ENCODE assay signal across 8 mouse cellular contexts in genomic region chr19:15947237-15947636, GRCm38 (mm10). TPM values are rescaled to one million over a fixed set of nuclear protein-coding genes. Genes with fewer than 3 reads are reported as not detected.
DNase-seq lines count a peak whose midpoint lies in the region; ATAC-seq and TF ChIP-seq lines count a peak whose summit lies in the region.

Gene Psat1, minus strand, starts transcription at chr19:15947337.

- no peak for TF ChIP-seq EP300 in CH12.LX (IDR thresholded peaks at IDR 0.05; ENCODE audit: low read length)

- no peak for TF ChIP-seq RAD21 in CH12.LX (IDR thresholded peaks at IDR 0.05; ENCODE audit: low read depth, low read length)

- no peak for DNase-seq in heart, embryonic 10.5 days (ENCODE audit: low spot score)
- no peak for DNase-seq in heart, postnatal 25 days (ENCODE audit: low spot score)
- no peak for DNase-seq in CH12.LX (ENCODE audit: extremely low read depth)
- DNase-seq in layer of hippocampus, postnatal 10 days (ENCODE audit: low spot score in 2 of 2), result no peak
- DNase-seq in midbrain, embryonic 14.5 days, result no peak
- DNase-seq in spleen, postnatal 10 days (ENCODE audit: low spot score in 2 of 2), result no peak
- no peak for DNase-seq in kidney, adult 8-10 months

- no peak for TF ChIP-seq POLR2A in CH12.LX (IDR thresholded peaks at IDR 0.05; ENCODE audit: low read depth, low read length)
- no peak for TF ChIP-seq POLR2A in embryonic fibroblast, embryonic 13.5 days (IDR thresholded peaks at IDR 0.05; ENCODE audit: low read depth, low read length)

- no peak within 1 kb of the TSS for H3K27ac ChIP-seq in heart, embryonic 10.5 days
- H3K27ac ChIP-seq in CH12.LX (ENCODE audit: insufficient read depth, low read depth), result no peak within 1 kb of the TSS
- H3K27ac ChIP-seq in embryonic fibroblast, embryonic 13.5 days (ENCODE audit: insufficient read depth, low read length), result no peak within 1 kb of the TSS
- H3K27ac ChIP-seq in midbrain, embryonic 14.5 days (replicated peaks; ENCODE audit: low read depth, low read length), result no peak within 1 kb of the TSS

- no peak within 1 kb of the TSS for H3K4me3 ChIP-seq in heart, embryonic 10.5 days
- H3K4me3 ChIP-seq in CH12.LX (replicated peaks in 1 of 3; ENCODE audit: low read depth in 2 of 3, low read length in 2 of 3, poor library complexity in 1 of 3), result no peak within 1 kb of the TSS
- H3K4me3 ChIP-seq in embryonic fibroblast, embryonic 13.5 days (ENCODE audit: insufficient read depth, low read length), result no peak within 1 kb of the TSS
- H3K4me3 ChIP-seq in midbrain, embryonic 14.5 days (replicated peaks; ENCODE audit: low read depth, low read length), result no peak within 1 kb of the TSS

- H3K9ac ChIP-seq in CH12.LX (ENCODE audit: insufficient read depth, low read depth), result no peak within 1 kb of the TSS
- H3K9ac ChIP-seq in midbrain, embryonic 14.5 days (replicated peaks; ENCODE audit: low read length), result no peak within 1 kb of the TSS

- in situ Hi-C loops in CH12.LX (cut with MboI; ENCODE audit: low pct_ligation_motif_present, low pct_unique_long_range_greater_than_20kb, low sequenced_read_pairs), result no loop called here

- WGBS in heart, embryonic 10.5 days, result 78% methylated on average over 7 of the region's 7 CpGs
- WGBS in midbrain, embryonic 14.5 days, result 86% methylated on average over 7 of the region's 7 CpGs

- dilution Hi-C loops in CH12.LX (cut with MboI; ENCODE audit: extremely low pct_ligation_motif_present, extremely low pct_unique_long_range_greater_than_20kb, low sequenced_read_pairs), result no loop called here

- no peak for TF ChIP-seq CTCF in CH12.LX (conservative IDR thresholded peaks at IDR 0.05 in 1 of 2, IDR thresholded peaks at IDR 0.05 in 1 of 2; ENCODE audit: low read depth in 2 of 2, low read length in 2 of 2)
- TF ChIP-seq CTCF in embryonic fibroblast, embryonic 13.5 days (IDR thresholded peaks at IDR 0.05; ENCODE audit: borderline replicate concordance, insufficient read depth, low read length), result no peak

- intact Hi-C loops in heart, postnatal 25 days (cut with DNase I), result no loop called here

- no peaks in the 10 kb centered on the region for H3K9me3 ChIP-seq in heart, embryonic 10.5 days
- H3K9me3 ChIP-seq in CH12.LX (replicated peaks; ENCODE audit: low read length), result no peaks in the 10 kb centered on the region
- no peaks in the 10 kb centered on the region for H3K9me3 ChIP-seq in midbrain, embryonic 14.5 days (ENCODE audit: control insufficient read depth, low read length)

- H3K79me2 ChIP-seq in CH12.LX (replicated peaks; ENCODE audit: control insufficient read depth, extremely low read depth, insufficient read depth, poor library complexity, severe bottlenecking), result no peaks in the 10 kb centered on the region

- H3K4me1 ChIP-seq in heart, embryonic 10.5 days, result no peaks in the 10 kb centered on the region
- H3K4me1 ChIP-seq in CH12.LX (ENCODE audit: control insufficient read depth in 1 of 2, insufficient read depth in 2 of 2), result peaks cover 0 to 11% of the 10 kb centered on the region in 2 experiments; a peak in 3 of 4 replicates
- no peaks in the 10 kb centered on the region for H3K4me1 ChIP-seq in embryonic fibroblast, embryonic 13.5 days (ENCODE audit: control insufficient read depth, insufficient read depth, low read length)
- no peaks in the 10 kb centered on the region for H3K4me1 ChIP-seq in midbrain, embryonic 14.5 days (ENCODE audit: control insufficient read depth, insufficient read depth, low read length)

- H3K27me3 ChIP-seq in heart, embryonic 10.5 days (ENCODE audit: insufficient read depth, poor library complexity, severe bottlenecking), result no peaks in the 10 kb centered on the region
- no peaks in the 10 kb centered on the region for H3K27me3 ChIP-seq in CH12.LX (replicated peaks)
- no peaks in the 10 kb centered on the region for H3K27me3 ChIP-seq in midbrain, embryonic 14.5 days (ENCODE audit: control insufficient read depth, insufficient read depth, low read length)

- H3K36me3 ChIP-seq in heart, embryonic 10.5 days, result no peaks in the 10 kb centered on the region
- H3K36me3 ChIP-seq in CH12.LX (replicated peaks in 1 of 2; ENCODE audit: control insufficient read depth in 1 of 2, insufficient read depth in 1 of 2, low read length in 1 of 2), result no peaks in the 10 kb centered on the region
- H3K36me3 ChIP-seq in midbrain, embryonic 14.5 days (ENCODE audit: control insufficient read depth, insufficient read depth, low read length), result no peaks in the 10 kb centered on the region

- ATAC-seq in midbrain, embryonic 14.5 days (ENCODE audit: low FRiP score, low TSS enrichment), result no peak

- H3K4me2 ChIP-seq in CH12.LX (ENCODE audit: insufficient read depth, low read depth, poor library complexity, severe bottlenecking), result no peak within 1 kb of the TSS
- no peak within 1 kb of the TSS for H3K4me2 ChIP-seq in midbrain, embryonic 14.5 days (ENCODE audit: low read length)

TF ChIP-seq in CH12.LX, 34 proteins besides CTCF, POLR2A, EP300 and RAD21:
- TF ChIP-seq ZMIZ1 (IDR thresholded peaks at IDR 0.05; ENCODE audit: low read depth, low read length) (no peak), E2F4 (IDR thresholded peaks at IDR 0.05; ENCODE audit: insufficient replicate concordance, low read depth, low read length) (no peak), JUND (conservative IDR thresholded peaks at IDR 0.05; ENCODE audit: low read depth, low read length) (no peak), MAFK (IDR thresholded peaks at IDR 0.05; ENCODE audit: insufficient replicate concordance, low read length) (no peak), IRF4 (IDR thresholded peaks at IDR 0.05; ENCODE audit: low read depth, low read length) (no peak), NRF1 (IDR thresholded peaks at IDR 0.05; ENCODE audit: low read depth, low read length) (no peak), TBP (conservative IDR thresholded peaks at IDR 0.05; ENCODE audit: low read depth, low read length) (no peak), ZC3H11A (IDR thresholded peaks at IDR 0.05; ENCODE audit: low read depth, low read length) (no peak), ZNF384 (IDR thresholded peaks at IDR 0.05; ENCODE audit: low read depth, low read length) (no peak), CHD1 (IDR thresholded peaks at IDR 0.05; ENCODE audit: low read depth, low read length) (no peak), MAX (IDR thresholded peaks at IDR 0.05; ENCODE audit: low read length) (no peak), MAZ (IDR thresholded peaks at IDR 0.05; ENCODE audit: low read depth, low read length) (no peak), ELF1 (IDR thresholded peaks at IDR 0.05; ENCODE audit: low read depth, low read length) (no peak), HCFC1 (IDR thresholded peaks at IDR 0.05; ENCODE audit: low read depth, low read length) (no peak)

RNA-seq across cellular contexts. Expression of gene Psat1, which starts in this region (rescaled TPM):
- polyA plus RNA-seq in heart, embryonic 10.5 days (2016; fragmentation: Nextera tagmentation; extraction: Ambion mirVana), result 56.5 and 88.5 TPM in 2 replicates
- total RNA-seq in heart, postnatal 25 days (2021), result 1 to 10 TPM; 3.0 to 3.4 TPM
- 235 and 340 TPM in 2 replicates for total RNA-seq in CH12.LX (2012; rRNA removed)
- total RNA-seq in CH12.LX (2014; rRNA removed), result 516 and 549 TPM in 2 replicates
- polyA plus RNA-seq in CH12.LX (2012; ENCODE audit: insufficient read length, low read depth), result 395 and 423 TPM in 2 replicates
- 295 and 364 TPM in 2 replicates for polyA plus RNA-seq in embryonic fibroblast, embryonic 13.5 days (2011; ENCODE audit: insufficient read length, low read depth, missing spikeins)
- total RNA-seq in layer of hippocampus, postnatal 10 days (2021), result 100 to 1,000 TPM; 117 to 130 TPM
- 104 and 137 TPM in 2 replicates for polyA plus RNA-seq in midbrain, embryonic 14.5 days (2014; fragmentation: Nextera tagmentation; extraction: Ambion mirVana)

Comparison
In these comparisons a context has a peak if more than half of its experiments do, and no peak if none do; other contexts are left out.
1. RNA of gene Psat1 (total RNA-seq): 235 to 549 TPM in CH12.LX and 117 to 130 TPM in layer of hippocampus, postnatal 10 days; 3.0 to 3.4 TPM in heart, postnatal 25 days; every median in the first group is over 10 times any median in the second.